Mouse (Mus musculus) C2C12 (cell line): Measurements from ENCODE around the gene Pinlyp.

Source experiments
- CEBPB ChIP-seq: IDR thresholded peaks from one replicate; pipeline ENCODE4 v1.6.1; 2011; ENCODE audit warnings: low read depth, mild to moderate bottlenecking, control low read depth, moderate library complexity
- CTCF ChIP-seq: IDR thresholded peaks from one replicate; pipeline ENCODE4 v1.5.1; 2011; ENCODE audit not compliant: control insufficient read depth, insufficient read depth, insufficient read length
- FOSL1 ChIP-seq: IDR thresholded peaks from one replicate; pipeline ENCODE4 v1.8.0; 2011; ENCODE audit warnings: mild to moderate bottlenecking, low read length; ENCODE audit not compliant: poor library complexity, insufficient read depth, severe bottlenecking
- MAX ChIP-seq: IDR thresholded peaks from one replicate; pipeline ENCODE4 v1.6.1; 2011; ENCODE audit warnings: mild to moderate bottlenecking, control low read depth
- MYOG ChIP-seq: IDR thresholded peaks from one replicate; pipeline ENCODE4 v1.6.1; 2011; ENCODE audit not compliant: control insufficient read depth, insufficient read length; ENCODE audit errors: extremely low read depth
- USF1 ChIP-seq: IDR thresholded peaks from one replicate; pipeline ENCODE4 v1.6.1; 2011; ENCODE audit warnings: low read depth, mild to moderate bottlenecking, control low read depth, moderate library complexity

- TF ChIP-seq CTCF (no peak), FOSL1 (no peak), USF1 (no peak), MYOG (no peak), CEBPB (no peak), MAX (no peak)
These were observed 40.1 kb upstream of the Pinlyp start for GRCm38 (mm10) chr7:24585995-24586394.
